Mouse (Mus musculus) cerebellum, adult 9-11 months (tissue): ENCODE data around the gene Cic.
A peak's percentile ranks its signal among the peaks of the same experiment; 100 is the strongest.

Experiments
- DNase-seq: peaks from one replicate; pipeline ENCODE4 v3.0.0; 2022

The Cic gene

GRCm38 (mm10) chr7:25267301-25267750, at the start of gene Cic:
Gene Cic, plus strand, starts transcription at chr7:25267704.
- DNase-seq = peak; percentile 100

- peak; percentile 78 for DNase-seq
These were observed 48.6 kb upstream of the Cic start for GRCm38 (mm10) chr7:25218705-25219415.

- no peak for DNase-seq
These were observed 48.1 kb upstream of the Cic start for GRCm38 (mm10) chr7:25219416-25219750.

GRCm38 (mm10) chr7:25219756-25220456, 47.6 kb upstream of the Cic start:
- peak; percentile 98 for DNase-seq

- peak; percentile 75 for DNase-seq
These were observed 46.9 kb upstream of the Cic start, which contains the start of gene Dedd2 for GRCm38 (mm10) chr7:25220457-25221101. Gene Dedd2, minus strand, starts transcription at chr7:25220615.

- DNase-seq = peak; percentile 98
These were observed 46.2 kb upstream of the Cic start, which contains the start of gene Zfp526 for GRCm38 (mm10) chr7:25221102-25221883. Gene Zfp526, plus strand, starts transcription at chr7:25221425.

- DNase-seq = peak; percentile 50
These were observed 45.1 kb upstream of the Cic start for GRCm38 (mm10) chr7:25222275-25222967.

- DNase-seq = no peak
These were observed 39.8 kb upstream of the Cic start for GRCm38 (mm10) chr7:25227523-25228300.

GRCm38 (mm10) chr7:25230690-25231285, 36.7 kb upstream of the Cic start:
- no peak for DNase-seq

GRCm38 (mm10) chr7:25232101-25232648, 35.3 kb upstream of the Cic start:
- no peak for DNase-seq

- peak; percentile 34 for DNase-seq
These were observed 34.4 kb upstream of the Cic start for GRCm38 (mm10) chr7:25233061-25233460.

- peak; percentile 50 for DNase-seq
These were observed 32.0 kb upstream of the Cic start for GRCm38 (mm10) chr7:25235526-25235925.

- peak; percentile 99 for DNase-seq
These were observed 30.1 kb upstream of the Cic start, which contains the start of gene Gsk3a for GRCm38 (mm10) chr7:25237249-25238014. Gene Gsk3a, minus strand, starts transcription at chr7:25237851.

- peak; percentile 96 for DNase-seq
These were observed 29.3 kb upstream of the Cic start for GRCm38 (mm10) chr7:25238015-25238706.

- DNase-seq = peak; percentile 93
These were observed 28.5 kb upstream of the Cic start for GRCm38 (mm10) chr7:25238829-25239623.

GRCm38 (mm10) chr7:25240631-25241030, 26.9 kb upstream of the Cic start:
- DNase-seq = peak; percentile 63

- peak; percentile 74 for DNase-seq
These were observed 26.4 kb upstream of the Cic start for GRCm38 (mm10) chr7:25241062-25241461.

GRCm38 (mm10) chr7:25243361-25243760, 24.1 kb upstream of the Cic start:
- no peak for DNase-seq
